Mouse (Mus musculus): ENCODE data around the gene Ubqln4. TPM values are rescaled to one million over a fixed set of nuclear protein-coding genes. Genes with fewer than 3 reads are reported as not detected.

Gene Ubqln4
- total and polyA plus RNA-seq, 3 experiments = 43.6 to 171 (median 83.0) TPM

GRCm38 (mm10) chr3:88509250-88509649 is 44.3 kb upstream of the Ubqln4 start:
- Histone ChIP-seq H3K4me3 (ENCODE audit: control insufficient read depth in 1 of 2, insufficient read depth in 1 of 2, low read depth in 2 of 2, low read length in 2 of 2) (peak overlapping the region; percentile 55 to 73), H3K9ac (ENCODE audit: control insufficient read depth, low read depth, low read length, poor library complexity, severe bottlenecking) (peak overlapping the region; percentile 82), H3K9me3 (replicated peaks; ENCODE audit: insufficient read depth, low read length) (no peaks in the 10 kb centered on the region), H3K36me3 (ENCODE audit: control insufficient read depth in 1 of 2, insufficient read depth in 2 of 2, low read length in 2 of 2) (peaks cover 0 to 54% of the 10 kb centered on the region in 2 experiments; a peak in 2 of 4 replicates), H3K27me3 (ENCODE audit: control insufficient read depth in 1 of 2, insufficient read depth in 2 of 2, low read length in 2 of 2) (no peaks in the 10 kb centered on the region), H3K27ac (ENCODE audit: control insufficient read depth, low read depth, low read length) (peak overlapping the region; percentile 98), H3K79me2 (ENCODE audit: control insufficient read depth, insufficient read depth, low read length, poor library complexity) (peaks cover 1% of the 10 kb centered on the region; the same call in 1 of the 2 replicates), H3K4me1 (ENCODE audit: control insufficient read depth in 1 of 2, insufficient read depth in 2 of 2, low read length in 2 of 2) (peaks cover 27 to 69% of the 10 kb centered on the region in 2 experiments)
- TF ChIP-seq ZC3H11A (IDR thresholded peaks at IDR 0.05; ENCODE audit: low read depth, low read length) (no peak), JUND (IDR thresholded peaks at IDR 0.05; ENCODE audit: low read depth, low read length) (no peak), MAZ (IDR thresholded peaks at IDR 0.05; ENCODE audit: low read depth, low read length) (no peak), BHLHE40 (IDR thresholded peaks at IDR 0.05; ENCODE audit: borderline replicate concordance, low read depth, low read length) (no peak), POLR2A (IDR thresholded peaks at IDR 0.05; ENCODE audit: control insufficient read depth in 1 of 2, insufficient read depth in 1 of 2, low read depth in 1 of 2, low read length in 2 of 2, poor library complexity in 1 of 2) (no peak), TAL1 (IDR thresholded peaks at IDR 0.05; ENCODE audit: low read length) (no peak), GATA1 (IDR thresholded peaks at IDR 0.05; ENCODE audit: low read depth, low read length) (no peak), KAT2A (conservative IDR thresholded peaks at IDR 0.05; ENCODE audit: low read depth, low read length) (no peak), ZMIZ1 (IDR thresholded peaks at IDR 0.05; ENCODE audit: low read depth, low read length) (no peak), RAD21 (IDR thresholded peaks at IDR 0.05; ENCODE audit: low read depth, low read length) (no peak), MYC (IDR thresholded peaks at IDR 0.05; ENCODE audit: low read depth, low read length) (no peak), NRF1 (IDR thresholded peaks at IDR 0.05; ENCODE audit: insufficient read depth, low read depth, low read length, poor library complexity, severe bottlenecking) (no peak), CHD1 (IDR thresholded peaks at IDR 0.05; ENCODE audit: low read depth, low read length) (no peak), E2F4 (IDR thresholded peaks at IDR 0.05; ENCODE audit: borderline replicate concordance, low read depth, low read length) (no peak), RCOR1 (IDR thresholded peaks at IDR 0.05; ENCODE audit: low read depth, low read length) (no peak), EP300 (IDR thresholded peaks at IDR 0.05; ENCODE audit: low read depth in 1 of 2, low read length in 2 of 2) (no peak), TCF12 (IDR thresholded peaks at IDR 0.05; ENCODE audit: low read depth, low read length) (no peak), USF1 (IDR thresholded peaks at IDR 0.05; ENCODE audit: low read depth, low read length) (no peak), MAX (IDR thresholded peaks at IDR 0.05; ENCODE audit: low read length) (no peak), ELF1 (IDR thresholded peaks at IDR 0.05; ENCODE audit: low read depth, low read length) (no peak)
- no peak for DNase-seq (ENCODE audit: low read depth, low spot score)

Measured in MEL (cell line).